ENCODE assay signal across 30 mouse cellular contexts in the genomic region with DNA sequence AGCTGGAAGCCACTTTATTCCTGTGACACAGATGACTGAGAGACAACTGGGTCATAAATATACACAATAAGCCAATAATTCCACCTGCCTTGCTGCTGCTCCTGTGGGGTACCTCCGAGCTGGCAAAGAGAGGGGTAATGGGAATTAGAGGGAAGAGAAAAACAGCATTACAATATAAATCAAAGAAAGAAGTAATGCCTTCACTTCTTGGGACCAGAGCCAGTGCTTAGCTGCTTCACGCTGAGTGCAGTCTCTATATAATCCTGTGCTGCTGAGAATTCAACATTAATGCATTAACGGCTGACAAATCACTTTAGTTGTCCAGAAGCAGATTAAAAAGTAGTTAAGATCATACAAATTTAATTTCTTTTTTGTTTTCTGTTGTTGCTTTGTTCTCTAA.
A peak's percentile ranks its signal among the peaks of the same experiment; 100 is the strongest.
DNase-seq lines count a peak whose midpoint lies in the region; ATAC-seq and TF ChIP-seq lines count a peak whose summit lies in the region.
"Had no signal": no experiment of that assay in that cellular context is flagged by ENCODE, and none has a peak within 500 bp of the region (broad histone marks: within the 10 kb centered on the region; RNA-seq: fewer than 3 reads in every experiment).

No protein-coding gene starts in this region.

- H3K27me3 ChIP-seq in hindbrain, embryonic 14.5 days (ENCODE audit: control insufficient read depth, insufficient read depth, low read length): no peaks in the 10 kb centered on the region
- no peaks in the 10 kb centered on the region for H3K27me3 ChIP-seq in hindbrain, embryonic 12.5 days
- H3K27me3 ChIP-seq in kidney, postnatal 0 days (ENCODE audit: insufficient read depth, low read length): no peaks in the 10 kb centered on the region
- H3K27me3 ChIP-seq in midbrain, embryonic 15.5 days (replicated peaks): no peaks in the 10 kb centered on the region
- H3K27me3 ChIP-seq in midbrain, embryonic 11.5 days (ENCODE audit: control insufficient read depth, insufficient read depth, low read length): no peaks in the 10 kb centered on the region
- H3K27me3 ChIP-seq in neural tube, embryonic 14.5 days (ENCODE audit: control insufficient read depth, insufficient read depth, low read length): no peaks in the 10 kb centered on the region
- H3K27me3 ChIP-seq in neural tube, embryonic 15.5 days (replicated peaks): no peaks in the 10 kb centered on the region
- H3K27me3 ChIP-seq: CH12.LX; embryonic facial prominence, embryonic 12.5 days; embryonic facial prominence, embryonic 15.5 days; forebrain, embryonic 15.5 days; heart, embryonic 13.5 days; hindbrain, embryonic 15.5 days; Patski had no signal

- H3K4me2 ChIP-seq in hindbrain, embryonic 14.5 days (replicated peaks): no peak overlapping the region
- no peak overlapping the region for H3K4me2 ChIP-seq in hindbrain, embryonic 12.5 days (replicated peaks)
- no peak overlapping the region for H3K4me2 ChIP-seq in kidney, postnatal 0 days (ENCODE audit: low read length)
- H3K4me2 ChIP-seq in midbrain, embryonic 15.5 days: no peak overlapping the region
- H3K4me2 ChIP-seq in midbrain, embryonic 11.5 days: no peak overlapping the region
- no peak overlapping the region for H3K4me2 ChIP-seq in neural tube, embryonic 14.5 days (ENCODE audit: low read depth, low read length)
- no peak overlapping the region for H3K4me2 ChIP-seq in neural tube, embryonic 15.5 days
- H3K4me2 ChIP-seq: embryonic facial prominence, embryonic 12.5 days; embryonic facial prominence, embryonic 15.5 days; forebrain, embryonic 15.5 days; heart, embryonic 13.5 days; hindbrain, embryonic 15.5 days had no signal

- H3K4me3 ChIP-seq in hindbrain, embryonic 14.5 days (replicated peaks; ENCODE audit: low read length): no peak overlapping the region
- no peak overlapping the region for H3K4me3 ChIP-seq in hindbrain, embryonic 12.5 days
- H3K4me3 ChIP-seq in kidney, postnatal 0 days (replicated peaks; ENCODE audit: low read depth, low read length): no peak overlapping the region
- no peak overlapping the region for H3K4me3 ChIP-seq in midbrain, embryonic 15.5 days
- no peak overlapping the region for H3K4me3 ChIP-seq in midbrain, embryonic 11.5 days (ENCODE audit: low read depth, low read length)
- no peak overlapping the region for H3K4me3 ChIP-seq in neural tube, embryonic 14.5 days (ENCODE audit: low read depth, low read length)
- H3K4me3 ChIP-seq in neural tube, embryonic 15.5 days (replicated peaks): no peak overlapping the region
- H3K4me3 ChIP-seq: embryonic facial prominence, embryonic 12.5 days; embryonic facial prominence, embryonic 15.5 days; forebrain, embryonic 15.5 days; heart, adult 2 months; heart, embryonic 10.5 days; heart, embryonic 13.5 days; hindbrain, embryonic 15.5 days had no signal

- no peak for TF ChIP-seq CTCF in kidney, postnatal 0 days (IDR thresholded peaks at IDR 0.05; ENCODE audit: low read depth)

- no peaks in the 10 kb centered on the region for H3K4me1 ChIP-seq in hindbrain, embryonic 14.5 days (replicated peaks; ENCODE audit: control insufficient read depth, insufficient read depth, low read length)
- H3K4me1 ChIP-seq in hindbrain, embryonic 12.5 days: no peaks in the 10 kb centered on the region
- no peaks in the 10 kb centered on the region for H3K4me1 ChIP-seq in kidney, postnatal 0 days (replicated peaks; ENCODE audit: insufficient read depth, low read length)
- 0 out of 2 replicates have a peak, but pooled peaks cover 3% of the 10 kb centered on the region for H3K4me1 ChIP-seq in midbrain, embryonic 15.5 days
- H3K4me1 ChIP-seq in midbrain, embryonic 11.5 days (ENCODE audit: control insufficient read depth, insufficient read depth, low read length): no peaks in the 10 kb centered on the region
- no peaks in the 10 kb centered on the region for H3K4me1 ChIP-seq in neural tube, embryonic 14.5 days (ENCODE audit: control insufficient read depth, insufficient read depth, low read length)
- peaks cover 3% of the 10 kb centered on the region; the same call in 1 of the 2 replicates for H3K4me1 ChIP-seq in neural tube, embryonic 15.5 days
- H3K4me1 ChIP-seq: embryonic facial prominence, embryonic 12.5 days; embryonic facial prominence, embryonic 15.5 days; heart, embryonic 10.5 days; heart, embryonic 13.5 days had no signal

- H3K9ac ChIP-seq in hindbrain, embryonic 14.5 days: no peak overlapping the region
- no peak overlapping the region for H3K9ac ChIP-seq in hindbrain, embryonic 12.5 days
- no peak overlapping the region for H3K9ac ChIP-seq in kidney, postnatal 0 days (ENCODE audit: low read depth, low read length)
- no peak overlapping the region for H3K9ac ChIP-seq in midbrain, embryonic 15.5 days
- H3K9ac ChIP-seq in midbrain, embryonic 11.5 days (ENCODE audit: low read length): no peak overlapping the region
- H3K9ac ChIP-seq in neural tube, embryonic 14.5 days (replicated peaks; ENCODE audit: low read depth, low read length): no peak overlapping the region
- no peak overlapping the region for H3K9ac ChIP-seq in neural tube, embryonic 15.5 days (replicated peaks)
- H3K9ac ChIP-seq: embryonic facial prominence, embryonic 12.5 days; embryonic facial prominence, embryonic 15.5 days; forebrain, embryonic 15.5 days; heart, embryonic 13.5 days; hindbrain, embryonic 15.5 days had no signal

- H3K27ac ChIP-seq in hindbrain, embryonic 14.5 days: no peak overlapping the region
- no peak overlapping the region for H3K27ac ChIP-seq in hindbrain, embryonic 12.5 days
- no peak overlapping the region for H3K27ac ChIP-seq in kidney, postnatal 0 days
- H3K27ac ChIP-seq in midbrain, embryonic 15.5 days: no peak overlapping the region
- no peak overlapping the region for H3K27ac ChIP-seq in midbrain, embryonic 11.5 days (ENCODE audit: low read depth, low read length)
- H3K27ac ChIP-seq in neural tube, embryonic 14.5 days (ENCODE audit: low read depth, low read length): no peak overlapping the region
- no peak overlapping the region for H3K27ac ChIP-seq in neural tube, embryonic 15.5 days (replicated peaks)
- H3K27ac ChIP-seq: embryonic facial prominence, embryonic 12.5 days; embryonic facial prominence, embryonic 15.5 days; forebrain, embryonic 15.5 days; heart, adult 2 months; heart, embryonic 10.5 days; heart, embryonic 13.5 days; hindbrain, embryonic 15.5 days had no signal

- no peaks in the 10 kb centered on the region for H3K9me3 ChIP-seq in hindbrain, embryonic 14.5 days (ENCODE audit: control insufficient read depth, low read length)
- H3K9me3 ChIP-seq in hindbrain, embryonic 12.5 days (replicated peaks): no peaks in the 10 kb centered on the region
- no peaks in the 10 kb centered on the region for H3K9me3 ChIP-seq in kidney, postnatal 0 days (replicated peaks; ENCODE audit: low read length)
- no peaks in the 10 kb centered on the region for H3K9me3 ChIP-seq in midbrain, embryonic 15.5 days
- no peaks in the 10 kb centered on the region for H3K9me3 ChIP-seq in midbrain, embryonic 11.5 days (ENCODE audit: control insufficient read depth, low read length)
- no peaks in the 10 kb centered on the region for H3K9me3 ChIP-seq in neural tube, embryonic 14.5 days (ENCODE audit: control insufficient read depth, low read length)
- no peaks in the 10 kb centered on the region for H3K9me3 ChIP-seq in neural tube, embryonic 15.5 days (replicated peaks)
- H3K9me3 ChIP-seq: embryonic facial prominence, embryonic 12.5 days; embryonic facial prominence, embryonic 15.5 days; forebrain, embryonic 15.5 days; G1E; heart, embryonic 10.5 days; heart, embryonic 13.5 days; hindbrain, embryonic 15.5 days had no signal

- DNase-seq in hindbrain, embryonic 14.5 days (ENCODE audit: low spot score): no peak
- peak; percentile 9 for DNase-seq in kidney, postnatal 0 days (ENCODE audit: low spot score)
- no peak for DNase-seq in kidney, postnatal 25 days
- DNase-seq in midbrain, embryonic 11.5 days (ENCODE audit: low spot score, missing footprints): no peak
- DNase-seq: adrenal gland, postnatal 10 days; adrenal gland, postnatal 36 days; B cell, adult 2 months; cerebellum, adult 11 months; cerebellum, adult 2 months; cerebellum, adult 9-11 months; cerebellum, postnatal 25 days; gastrocnemius, postnatal 10 days; gastrocnemius, postnatal 36 days; heart, adult 2 months; heart, postnatal 14 days; heart, postnatal 4 days had no signal

- WGBS in hindbrain, embryonic 14.5 days: 45% methylated on average over 3 of the region's 3 CpGs
- 71% methylated on average over 3 of the region's 3 CpGs for WGBS in hindbrain, embryonic 12.5 days
- 45% methylated on average over 3 of the region's 3 CpGs for WGBS in kidney, postnatal 0 days
- 40% methylated on average over 3 of the region's 3 CpGs for WGBS in midbrain, embryonic 15.5 days
- WGBS in midbrain, embryonic 11.5 days: 75% methylated on average over 3 of the region's 3 CpGs
- 22% methylated on average over 3 of the region's 3 CpGs for WGBS in neural tube, embryonic 14.5 days
- WGBS in neural tube, embryonic 15.5 days: 24% methylated on average over 3 of the region's 3 CpGs

- ATAC-seq in hindbrain, embryonic 14.5 days (ENCODE audit: low FRiP score): 0 out of 2 replicates have a peak, but pooled peaks have one; percentile 27
- ATAC-seq in hindbrain, embryonic 12.5 days (ENCODE audit: low FRiP score): no peak
- no peak for ATAC-seq in kidney, postnatal 0 days (replicated peaks; ENCODE audit: low FRiP score, low read depth)
- 0 out of 2 replicates have a peak, but pooled peaks have one; percentile 17 for ATAC-seq in midbrain, embryonic 15.5 days (replicated peaks)
- ATAC-seq in midbrain, embryonic 11.5 days (ENCODE audit: low FRiP score): no peak
- peak; percentile 68 for ATAC-seq in neural tube, embryonic 14.5 days (ENCODE audit: low read depth)
- no peak for ATAC-seq in neural tube, embryonic 15.5 days (ENCODE audit: low FRiP score)
- ATAC-seq: forebrain, embryonic 15.5 days; inflammation-experienced regulatory T-cells, adult 6 months; Patski had no signal

- H3K36me3 ChIP-seq in hindbrain, embryonic 14.5 days (replicated peaks; ENCODE audit: control insufficient read depth, insufficient read depth): no peaks in the 10 kb centered on the region
- no peaks in the 10 kb centered on the region for H3K36me3 ChIP-seq in hindbrain, embryonic 12.5 days
- no peaks in the 10 kb centered on the region for H3K36me3 ChIP-seq in kidney, postnatal 0 days (ENCODE audit: insufficient read depth, low read length)
- H3K36me3 ChIP-seq in midbrain, embryonic 15.5 days (replicated peaks): no peaks in the 10 kb centered on the region
- H3K36me3 ChIP-seq in midbrain, embryonic 11.5 days (ENCODE audit: control insufficient read depth, insufficient read depth, low read length): no peaks in the 10 kb centered on the region
- H3K36me3 ChIP-seq in neural tube, embryonic 14.5 days (ENCODE audit: control insufficient read depth, insufficient read depth, low read length): no peaks in the 10 kb centered on the region
- H3K36me3 ChIP-seq in neural tube, embryonic 15.5 days: no peaks in the 10 kb centered on the region
- H3K36me3 ChIP-seq: embryonic facial prominence, embryonic 12.5 days; embryonic facial prominence, embryonic 15.5 days; forebrain, embryonic 15.5 days; G1E; heart, embryonic 10.5 days; heart, embryonic 13.5 days; hindbrain, embryonic 15.5 days had no signal

Comparison
In these comparisons a context has a peak if more than half of its experiments do, and no peak if none do; other contexts are left out.
1. ATAC-seq: peak in hindbrain, embryonic 14.5 days (single experiment), midbrain, embryonic 15.5 days (single experiment) and neural tube, embryonic 14.5 days (single experiment); none in hindbrain, embryonic 12.5 days (single experiment), kidney, postnatal 0 days (single experiment), midbrain, embryonic 11.5 days (single experiment) and neural tube, embryonic 15.5 days (single experiment).